Mouse (Mus musculus) layer of hippocampus, adult 9-11 months (tissue): Measurements from ENCODE around the gene Ak2.

Experiments
- DNase-seq: peaks from one replicate; pipeline ENCODE4 v3.0.0; 2022

Gene Ak2

DNA sequence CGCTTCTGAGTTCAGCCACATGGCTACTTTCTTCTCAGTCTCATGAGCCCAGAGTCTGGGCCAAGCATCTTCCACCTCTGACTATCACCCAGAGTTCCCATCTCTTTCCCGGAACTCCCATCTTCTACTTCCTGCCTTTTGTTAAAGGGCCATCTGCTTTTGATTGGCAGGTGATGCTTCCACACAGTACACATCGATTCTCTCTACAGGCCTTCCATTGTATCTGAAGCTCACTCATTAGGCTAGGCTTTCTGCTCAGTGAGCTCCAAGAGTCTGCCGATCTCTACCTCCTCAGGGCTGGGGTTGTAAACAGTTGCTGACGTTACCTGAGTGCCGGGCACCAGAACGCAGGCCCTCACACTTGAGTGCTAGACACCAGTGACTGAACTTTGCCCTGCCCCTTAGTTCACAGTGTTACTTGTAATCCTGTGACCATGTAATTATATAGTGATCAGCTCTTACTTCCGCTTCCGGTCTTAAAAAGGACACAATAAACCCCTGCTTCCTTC, at the start of gene Ak2:
Ak2 (plus strand) TSS at position 459 of the 509 bp plus-strand sequence.
- no peak for DNase-seq

DNA sequence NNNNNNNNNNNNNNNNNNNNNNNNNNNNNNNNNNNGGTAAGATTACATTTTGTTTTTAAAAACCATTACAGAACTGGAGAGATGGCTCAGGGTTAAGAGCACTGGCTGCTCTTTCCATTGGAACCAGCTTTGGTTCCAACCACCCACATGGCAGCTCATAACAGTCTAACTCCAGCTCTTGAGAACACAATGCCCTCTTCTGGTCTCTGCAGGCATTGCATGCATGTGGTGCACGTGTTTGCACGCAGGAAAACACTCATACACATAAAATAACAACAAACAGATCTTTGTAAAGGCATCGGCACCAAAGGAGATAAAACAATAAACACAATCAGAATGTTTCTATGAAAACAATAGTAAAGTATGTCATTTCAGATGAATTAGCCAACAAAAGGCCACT, 49.4 kb upstream of the Ak2 start:
- DNase-seq = no peak

DNA sequence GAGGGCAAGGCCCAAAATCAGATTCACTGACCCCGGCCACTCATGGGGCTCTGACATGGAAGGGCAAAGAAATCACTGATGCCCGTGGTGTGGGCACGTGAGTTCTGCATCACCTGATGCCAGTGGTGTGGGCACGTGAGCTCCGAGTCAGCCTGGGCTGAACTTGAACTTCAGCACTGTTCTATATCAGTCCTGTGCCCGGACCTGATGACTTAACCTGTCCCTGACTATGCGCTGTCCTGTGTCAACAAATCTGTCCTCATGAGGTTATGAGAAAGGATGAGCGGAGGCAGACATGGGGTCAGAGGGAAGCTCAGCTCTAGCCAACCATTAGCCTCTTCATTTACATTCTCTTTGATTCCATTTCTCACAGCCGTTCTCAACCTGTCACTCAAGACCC, 45.0 kb upstream of the Ak2 start:
- DNase-seq = no peak

GRCm38 (mm10) chr4:128947326-128947933, 44.3 kb upstream of the Ak2 start:
- no peak for DNase-seq

GRCm38 (mm10) chr4:128948137-128948674, 43.6 kb upstream of the Ak2 start:
- no peak for DNase-seq

GRCm38 (mm10) chr4:128949470-128950005, 42.2 kb upstream of the Ak2 start:
- DNase-seq = no peak

DNA sequence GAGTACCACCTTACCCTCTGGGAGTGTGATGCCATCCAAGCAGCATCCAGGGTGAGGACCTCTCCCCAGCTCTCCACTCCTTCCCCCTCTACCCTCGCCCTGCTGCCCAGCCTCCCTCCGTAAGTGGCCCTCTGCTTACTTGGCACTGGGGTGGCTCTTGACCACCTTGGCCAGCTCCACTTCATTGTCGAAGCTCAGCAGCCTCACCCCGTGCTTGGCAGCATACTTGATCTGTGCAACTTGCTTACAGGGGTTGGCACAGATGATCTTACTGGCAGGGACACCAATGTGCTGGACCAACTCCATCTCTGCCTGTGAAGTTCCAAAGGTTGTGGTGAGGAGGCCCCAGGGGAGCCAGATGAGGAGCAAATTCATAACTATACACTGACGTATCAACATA, 41.3 kb upstream of the Ak2 start:
- no peak for DNase-seq

DNA sequence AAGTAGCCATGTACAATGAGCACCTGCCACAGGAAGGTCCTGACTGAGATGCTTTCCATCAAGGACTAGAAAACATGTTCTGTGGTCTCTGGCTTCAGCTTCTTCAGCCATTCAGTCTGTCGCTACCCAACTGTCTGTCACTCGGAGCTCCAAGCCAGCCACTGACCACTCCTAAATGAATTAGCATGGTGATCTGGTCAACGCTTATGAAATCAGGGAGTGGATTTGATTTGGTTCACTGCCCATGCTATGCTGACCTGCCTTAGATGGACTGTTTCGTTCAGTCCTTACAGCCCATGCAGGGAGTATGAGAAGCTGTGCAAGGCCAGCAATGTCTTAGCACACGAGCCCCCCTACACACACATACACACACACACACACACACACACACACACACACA, 37.9 kb upstream of the Ak2 start:
- no peak for DNase-seq

- no peak for DNase-seq
Observed at GRCm38 (mm10) chr4:128957155-128957911, 34.4 kb upstream of the Ak2 start.

DNA sequence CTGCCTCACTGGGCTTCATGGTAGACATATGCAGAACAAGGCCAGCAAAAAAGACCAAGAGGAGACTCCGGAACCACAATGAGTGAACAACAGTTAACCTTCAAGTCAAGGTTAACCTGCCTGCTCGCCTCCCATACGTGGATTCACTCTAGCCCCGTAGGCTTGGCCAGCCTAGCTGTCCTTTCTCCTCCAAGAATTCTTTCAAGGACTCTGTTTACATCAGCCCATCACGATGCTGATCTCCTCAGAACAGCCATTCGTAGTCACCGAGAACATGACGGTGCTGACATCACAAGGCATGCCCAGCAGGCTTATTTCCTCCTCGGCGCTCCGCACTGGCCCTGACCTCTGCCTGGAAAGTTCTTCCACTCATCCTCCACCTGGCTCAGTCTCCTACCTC, 33.6 kb upstream of the Ak2 start:
- DNase-seq = no peak

- DNase-seq = no peak
Observed at GRCm38 (mm10) chr4:128958849-128959248, 32.9 kb upstream of the Ak2 start.

- no peak for DNase-seq
Observed at GRCm38 (mm10) chr4:128959676-128960075, 32.1 kb upstream of the Ak2 start.

- no peak for DNase-seq
Observed at GRCm38 (mm10) chr4:128961301-128962028, 30.3 kb upstream of the Ak2 start.

DNA sequence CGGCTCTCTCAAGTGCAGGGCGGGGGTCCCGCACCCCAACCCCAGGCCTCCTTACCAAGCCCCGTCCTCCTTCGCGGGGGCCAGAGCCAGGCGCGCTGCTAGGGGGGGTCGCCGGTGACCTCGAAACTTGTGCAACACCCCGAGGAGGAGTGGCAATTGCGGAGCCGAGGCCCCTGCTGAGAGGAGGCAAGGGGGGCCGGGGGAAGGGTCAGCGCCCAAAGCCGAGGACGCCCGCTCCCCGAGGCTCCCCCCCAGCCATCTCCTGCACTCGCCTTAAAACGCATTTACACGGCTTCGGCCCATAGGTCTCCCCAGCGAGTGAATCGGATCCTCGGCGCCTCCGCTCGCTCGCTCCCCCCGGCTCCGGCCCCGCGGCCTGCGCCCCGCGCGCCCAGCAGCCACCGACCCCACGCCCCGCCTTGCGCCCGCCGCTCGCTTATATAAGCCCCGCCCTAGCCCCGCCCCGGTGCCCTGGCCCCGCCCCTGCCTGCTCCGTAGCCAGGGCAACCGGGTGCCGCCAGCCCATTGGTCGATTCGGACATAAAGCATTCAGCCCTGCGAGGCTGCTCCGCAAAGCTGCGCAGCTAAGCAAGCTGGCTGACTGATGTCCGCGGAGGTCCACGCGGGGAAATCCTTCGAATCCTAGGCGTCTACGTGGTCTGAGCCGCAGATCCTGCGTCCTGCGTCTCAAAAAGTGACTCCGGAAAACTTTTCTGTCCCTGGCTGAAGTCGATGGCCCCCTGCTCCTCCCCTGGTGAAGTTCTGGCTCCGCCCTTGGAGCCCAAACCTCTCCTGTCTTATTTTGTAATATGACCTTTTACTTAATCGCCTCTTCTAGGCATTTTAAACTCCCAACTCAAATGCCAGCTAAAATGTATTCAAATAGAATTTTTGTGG, 29.5 kb upstream of the Ak2 start, which contains the start of gene Azin2:
Azin2 (minus strand) TSS at position 414 of the 897 bp plus-strand sequence.
- DNase-seq = peak; percentile 91

DNA sequence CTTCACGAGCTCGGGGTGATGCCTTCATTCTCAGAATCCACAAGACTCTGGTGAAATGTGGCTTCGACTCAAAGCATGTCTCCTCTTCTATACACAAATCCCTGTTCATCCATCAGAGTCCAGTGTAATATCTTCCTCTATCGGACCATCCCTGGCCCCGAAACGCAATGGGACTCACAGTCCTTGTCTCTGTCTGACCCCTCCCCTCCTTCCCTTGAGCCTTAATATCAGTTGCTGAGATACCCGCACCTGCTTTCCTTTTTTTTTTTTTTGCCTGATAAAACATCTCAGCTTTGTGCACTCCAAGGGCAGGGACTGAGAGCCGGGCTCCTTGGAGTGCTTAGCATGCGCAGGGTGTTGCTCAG, 28.9 kb upstream of the Ak2 start:
- no peak for DNase-seq

DNA sequence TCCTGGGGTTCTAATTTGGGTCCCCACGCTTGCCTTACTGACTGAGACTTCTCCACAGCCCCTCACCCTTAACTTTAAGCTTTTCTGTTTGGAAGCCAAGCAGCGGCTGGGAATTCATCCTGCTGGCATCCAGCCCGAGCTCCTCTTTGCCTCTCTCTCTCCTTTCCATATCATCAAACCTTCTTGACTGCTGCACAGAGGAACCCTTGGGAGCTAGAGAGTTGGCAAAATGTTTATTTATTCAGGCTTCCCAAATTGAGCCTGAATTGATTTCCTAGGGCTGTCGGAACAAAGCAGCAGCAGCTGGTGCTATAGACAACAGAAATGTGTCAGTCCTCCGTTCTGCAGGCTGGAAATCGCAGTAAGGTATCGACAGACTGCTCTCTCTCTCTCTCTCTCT, 25.0 kb upstream of the Ak2 start:
- no peak for DNase-seq

DNA sequence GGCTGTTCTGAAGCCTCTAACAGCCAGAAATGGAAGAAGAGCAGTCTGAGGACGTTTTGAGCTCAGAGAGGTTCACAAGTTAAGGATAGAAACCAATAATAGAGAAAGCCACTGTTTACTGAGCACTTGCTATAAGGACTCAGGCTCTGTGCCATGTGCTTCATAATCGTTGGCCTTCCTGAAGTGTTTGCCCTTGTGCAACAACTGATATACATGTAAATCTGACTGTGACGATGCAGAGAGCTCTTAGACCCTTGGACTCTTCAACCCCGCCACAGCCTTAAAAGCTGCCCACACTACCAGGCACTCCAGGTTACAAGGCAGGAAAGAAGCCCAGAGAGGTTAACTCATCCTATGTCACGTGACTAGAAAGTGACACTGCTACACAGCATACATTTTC, 22.7 kb upstream of the Ak2 start:
- DNase-seq = no peak

- no peak for DNase-seq
Observed at GRCm38 (mm10) chr4:128969607-128970416, 21.9 kb upstream of the Ak2 start.

DNA sequence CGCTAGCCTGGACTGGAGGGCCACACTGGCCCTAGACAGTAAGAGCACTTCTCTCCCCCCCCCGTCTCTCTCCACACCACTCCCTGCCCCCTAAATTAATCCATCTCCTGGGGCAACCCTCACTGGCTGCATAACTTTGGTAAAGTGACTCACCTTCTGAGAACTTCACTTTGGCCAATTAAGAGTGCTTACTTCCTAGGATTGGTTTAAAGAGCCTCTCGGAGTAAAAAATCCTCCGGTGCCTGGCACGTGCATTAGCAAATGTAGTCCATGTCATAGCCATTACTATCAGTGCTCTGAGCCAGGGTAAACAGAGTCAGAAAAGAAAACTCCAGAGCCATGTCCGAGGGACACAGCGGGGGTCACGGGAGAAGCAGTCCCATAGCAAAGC, 21.3 kb upstream of the Ak2 start:
- no peak for DNase-seq

GRCm38 (mm10) chr4:128971065-128971694, 20.6 kb upstream of the Ak2 start:
- no peak for DNase-seq

- no peak for DNase-seq
Observed at GRCm38 (mm10) chr4:128974677-128975076, 17.1 kb upstream of the Ak2 start.
